Mouse (Mus musculus) cerebellum, adult 2 months (tissue): ENCODE results near the gene Clpx.

Source experiments
- CTCF ChIP-seq: fragments of 200-500 bp; IDR thresholded peaks from 2 replicates; pipeline ENCODE4 v1.5.1; 2011; ENCODE audit warnings: low read depth, mild to moderate bottlenecking, control low read depth, low read length, moderate library complexity, borderline replicate concordance; ENCODE audit not compliant: insufficient read depth
- POLR2A ChIP-seq: fragments of 200-500 bp; IDR thresholded peaks from 2 replicates; pipeline ENCODE4 v1.6.1; 2011; ENCODE audit warnings: low read length, control low read depth, borderline replicate concordance; ENCODE audit not compliant: insufficient read depth

DNA sequence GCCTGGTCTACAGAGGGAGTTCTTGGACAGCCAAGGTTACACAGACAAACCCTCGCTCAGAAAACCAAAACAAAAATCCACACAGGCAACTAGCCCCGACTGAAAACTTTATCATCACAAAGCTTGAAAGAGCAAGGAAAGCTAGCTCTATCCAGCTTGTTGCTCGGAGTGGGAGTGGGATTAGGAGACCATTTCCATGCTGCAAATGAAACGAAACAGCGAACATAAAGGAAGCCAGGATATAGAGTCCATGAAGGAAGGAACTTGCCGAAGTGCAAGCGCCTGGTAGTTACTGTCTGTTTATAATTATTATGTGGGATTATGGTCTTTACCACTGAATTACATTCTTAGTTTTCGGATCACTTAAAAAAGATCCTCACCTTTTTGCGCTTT lies 484 bp upstream of the Clpx start:
- no peak for TF ChIP-seq CTCF
- no peak for TF ChIP-seq POLR2A
